Mouse (Mus musculus): ENCODE measurements around the gene Slc38a10.

DNA sequence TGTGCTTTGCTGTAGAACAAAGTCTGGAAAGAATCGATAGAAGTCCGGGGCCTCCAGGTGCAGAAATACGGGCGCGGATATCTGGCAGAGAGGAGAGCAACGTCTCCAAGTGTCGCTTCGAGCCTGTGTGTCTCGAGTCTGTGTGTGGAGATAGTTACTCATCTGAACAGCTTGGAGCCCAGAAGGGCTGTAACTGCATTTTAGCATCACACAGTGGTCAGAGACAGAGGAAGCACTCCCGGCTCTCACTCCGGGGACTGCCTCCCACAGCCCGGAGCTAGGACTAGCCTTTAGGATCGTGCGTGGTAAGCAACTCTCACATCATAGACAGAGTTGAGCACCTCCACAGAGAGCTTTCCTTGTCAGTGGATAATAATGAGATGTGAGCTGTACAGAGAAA, 22.1 kb upstream of the Slc38a10 start:
- TF ChIP-seq CTCF (IDR thresholded peaks at IDR 0.05; ENCODE audit: extremely low read depth, insufficient read depth, insufficient read length, insufficient replicate concordance) (no peak), POLR2A (IDR thresholded peaks at IDR 0.05; ENCODE audit: low read depth, low read length) (no peak)
